Mouse (Mus musculus) megakaryocyte, adult 5-6 weeks (primary cell): ENCODE measurements around the gene Arpc5. TPM values are rescaled to one million over a fixed set of nuclear protein-coding genes. Genes with fewer than 3 reads are reported as not detected.

Experiments used
- ATAC-seq: 2 replicates; pipeline ENCODE4 v1.8.0; 2016; ENCODE audit warnings: mild to moderate bottlenecking, inconsistent platforms; ENCODE audit not compliant: poor library complexity, severe bottlenecking
- total RNA-seq, 2 experiments: library from RNA; stranded (forward) in 1 of 2; stranded (reverse) in 1 of 2; fragments of 153-499, 151-499 nt in 1 of 2; fragments of 221-1000, 200-1000 nt in 1 of 2; gene quantifications; 2 replicates each; pipeline versions ENCODE4 v1.2.3 to v1.2.4; 2015 to 2017

Arpc5 gene
- total RNA-seq, 2 experiments from 2014 or later = 396 to 868 TPM

DNA sequence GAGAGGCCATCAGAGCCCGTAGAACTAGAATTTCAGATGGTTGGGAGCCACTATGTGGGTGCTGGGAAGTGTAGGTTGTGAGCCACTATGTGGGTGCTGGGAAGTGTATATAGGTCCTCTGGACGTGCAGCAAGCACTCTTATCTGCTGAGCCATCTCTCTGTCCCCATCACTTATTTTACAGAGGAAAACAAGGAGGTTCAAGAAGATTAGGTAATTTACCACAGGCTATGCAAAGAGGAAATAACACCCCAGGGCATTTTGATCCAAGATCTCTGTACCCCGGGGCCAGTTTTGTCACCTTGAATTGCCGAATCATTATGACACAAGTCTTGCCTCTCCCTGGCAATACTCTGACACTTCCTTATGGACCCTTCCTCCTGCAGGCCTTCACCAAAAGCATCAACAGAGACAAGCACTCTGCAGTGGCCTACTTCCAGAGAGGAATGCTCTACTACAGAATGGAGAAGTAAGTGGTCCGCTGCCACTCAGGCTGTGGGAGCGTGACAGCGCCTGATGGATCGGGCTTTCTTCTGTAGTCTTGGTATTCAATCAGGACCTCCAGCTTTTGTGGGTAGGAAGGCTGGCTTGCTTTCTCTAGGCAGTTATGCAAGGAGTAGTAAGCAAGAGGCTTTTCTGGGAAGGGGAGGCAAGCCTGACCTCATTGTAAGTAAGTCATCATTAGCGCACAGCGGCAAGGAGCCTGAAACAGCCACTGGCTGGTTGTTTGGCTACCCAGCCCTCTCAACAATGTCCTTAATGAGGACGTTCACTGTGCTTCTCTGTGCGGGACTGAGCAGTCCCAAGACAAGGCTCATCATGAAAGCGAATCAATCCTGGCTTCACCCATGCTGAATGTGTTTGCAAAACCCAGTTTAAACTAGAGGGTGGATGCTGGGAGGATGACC lies 44.4 kb downstream of the Arpc5 start:
- ATAC-seq = peak; percentile 41

DNA sequence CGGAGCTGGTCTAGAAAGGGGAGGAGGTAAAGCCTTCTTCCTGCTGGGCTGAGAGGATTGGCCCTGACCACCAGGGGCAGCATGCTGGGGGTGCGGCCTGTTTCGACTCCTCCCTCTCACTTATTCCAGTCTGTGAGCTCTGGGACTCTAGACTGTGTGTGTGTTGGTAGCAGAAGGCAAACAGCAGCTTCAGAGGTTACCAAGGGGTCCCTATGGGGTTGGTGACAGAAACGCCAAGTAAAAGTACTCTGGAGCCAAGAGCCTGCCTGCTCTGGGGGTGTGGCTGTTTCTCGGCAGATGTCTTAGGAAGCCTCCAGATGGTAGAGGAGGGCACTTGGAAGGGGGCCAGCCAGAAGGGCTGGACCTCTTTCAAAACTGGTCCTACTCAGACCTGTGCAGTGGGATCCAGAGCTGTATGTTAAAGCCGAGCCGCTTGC lies 48.9 kb downstream of the Arpc5 start:
- peak; percentile 29; the same call in 1 of the 2 replicates for ATAC-seq

DNA sequence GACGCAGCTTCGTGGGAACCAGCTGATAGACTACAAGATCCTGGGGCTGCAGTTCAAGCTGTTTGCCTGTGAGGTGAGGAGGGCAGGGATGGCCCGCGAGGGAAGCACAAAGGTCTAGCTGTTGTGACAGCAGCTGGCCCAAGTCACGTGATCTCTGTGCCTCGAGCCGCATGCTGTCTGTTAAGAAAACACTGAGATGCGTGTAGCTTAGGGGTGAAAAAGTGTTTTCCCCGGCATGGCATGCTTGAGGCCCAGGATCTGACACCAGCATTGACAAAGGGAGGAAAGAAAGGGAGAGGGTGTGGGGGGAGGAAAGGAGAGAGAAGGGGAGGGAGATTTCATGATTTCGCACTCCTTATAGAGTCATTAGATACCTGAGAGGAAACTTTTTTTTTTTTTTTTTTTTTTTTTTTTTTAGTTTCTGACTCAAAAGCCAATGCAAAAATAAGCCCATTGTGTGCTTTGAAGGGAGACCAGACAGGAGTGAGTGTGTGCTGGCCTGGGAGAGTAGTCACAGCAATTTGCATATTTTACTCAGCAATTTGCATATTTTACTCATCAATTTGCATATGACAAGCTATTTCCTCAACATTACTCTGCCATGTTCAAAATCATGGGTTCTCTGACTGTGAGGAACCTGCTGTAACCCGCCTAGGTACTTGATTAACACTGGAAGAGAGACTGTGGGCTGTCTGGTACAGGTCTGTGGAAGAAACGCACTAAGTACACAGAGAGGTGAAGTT lies 50.9 kb downstream of the Arpc5 start:
- no peak for ATAC-seq

DNA sequence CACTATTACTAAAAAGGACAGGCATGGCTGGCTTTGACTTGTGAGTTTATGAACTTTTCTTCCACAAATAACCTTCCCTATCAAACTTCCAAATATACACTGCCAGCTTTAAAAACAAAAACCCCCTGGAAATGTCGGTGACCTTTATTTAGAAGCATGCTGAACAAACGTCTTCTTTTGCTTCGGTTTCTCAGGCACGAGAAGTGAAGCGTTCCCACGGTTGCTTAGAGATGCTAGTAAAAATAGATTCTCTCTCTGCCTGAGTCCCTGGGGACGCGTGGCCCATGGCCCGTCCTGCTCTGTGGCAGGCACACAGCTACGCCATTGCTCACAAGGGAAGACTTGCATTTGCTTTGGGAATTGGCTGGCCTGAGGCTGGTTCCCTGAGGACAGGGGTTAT lies 51.5 kb downstream of the Arpc5 start:
- ATAC-seq = no peak

DNA sequence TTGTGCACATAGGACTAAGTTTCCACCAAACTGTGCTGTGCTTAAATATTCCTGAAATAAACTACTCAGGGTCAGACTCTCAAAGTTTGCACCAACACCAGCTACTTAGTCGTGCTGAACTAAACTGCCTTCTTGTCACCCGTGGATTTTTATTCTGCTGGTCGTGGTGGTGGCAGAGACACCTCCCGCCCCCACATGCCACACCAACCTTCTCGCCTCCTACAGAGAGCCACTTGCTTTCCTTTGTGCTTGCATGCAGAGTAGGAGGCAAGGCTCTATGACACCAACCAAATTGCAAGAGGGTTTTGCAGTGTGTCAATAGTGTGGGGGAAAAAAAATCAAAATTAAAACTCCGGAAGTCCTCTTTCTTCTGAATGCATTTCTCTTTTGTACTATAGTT lies 53.2 kb downstream of the Arpc5 start:
- ATAC-seq = no peak

DNA sequence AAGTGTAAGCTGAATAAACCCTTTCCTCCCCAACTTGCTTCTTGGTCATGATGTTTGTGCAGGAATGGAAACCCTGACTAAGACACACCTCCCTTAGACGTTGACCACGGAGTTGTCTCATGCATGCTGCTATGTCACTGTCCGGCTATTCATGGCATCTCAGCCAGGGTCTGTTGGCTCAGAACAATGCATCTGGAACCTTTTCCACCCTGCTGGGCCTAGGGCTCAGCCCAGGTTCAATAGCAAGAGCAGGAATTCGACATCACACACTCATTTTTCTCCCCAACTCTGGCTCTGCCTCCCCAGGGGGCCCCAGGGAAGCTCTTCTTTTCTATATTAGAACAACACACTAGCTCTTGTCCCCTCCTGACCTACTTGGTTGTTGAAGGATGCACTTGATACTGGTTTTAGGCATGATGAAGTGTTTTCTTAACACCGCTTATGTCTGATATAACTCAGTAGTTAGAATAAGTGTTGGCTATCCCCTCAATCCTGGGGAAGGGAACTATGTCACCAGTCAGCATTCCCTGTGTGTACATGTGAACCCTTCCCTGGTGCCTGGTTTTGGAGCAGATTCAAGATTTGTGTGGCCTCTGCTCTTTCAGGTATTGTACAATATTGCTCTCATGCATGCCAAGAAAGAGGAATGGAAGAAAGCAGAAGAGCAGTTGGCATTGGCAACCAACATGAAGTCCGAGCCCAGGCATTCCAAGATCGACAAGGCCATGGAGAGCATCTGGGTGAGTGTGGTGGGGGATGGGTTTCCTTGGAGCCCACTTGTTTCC lies 54.8 kb downstream of the Arpc5 start:
- ATAC-seq = no peak

DNA sequence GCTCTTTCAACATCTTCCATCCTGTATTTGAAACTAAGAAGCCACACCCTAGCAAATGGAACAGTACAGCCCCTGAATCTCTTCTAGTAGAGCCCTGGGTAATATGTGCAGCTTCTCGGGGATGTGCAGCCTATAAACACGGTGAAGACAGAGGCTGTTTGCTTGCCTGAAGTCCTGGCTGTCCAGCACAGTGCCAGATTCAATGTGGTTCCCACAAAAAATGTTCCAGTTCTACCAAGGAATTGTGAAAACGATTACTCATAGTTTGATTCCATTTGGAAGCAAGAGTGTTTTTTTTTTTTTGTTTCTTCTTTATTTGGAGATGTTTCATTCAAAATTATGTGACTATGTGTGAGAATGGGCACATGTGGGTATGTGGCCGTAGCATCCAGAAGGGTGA lies 55.4 kb downstream of the Arpc5 start:
- no peak for ATAC-seq

DNA sequence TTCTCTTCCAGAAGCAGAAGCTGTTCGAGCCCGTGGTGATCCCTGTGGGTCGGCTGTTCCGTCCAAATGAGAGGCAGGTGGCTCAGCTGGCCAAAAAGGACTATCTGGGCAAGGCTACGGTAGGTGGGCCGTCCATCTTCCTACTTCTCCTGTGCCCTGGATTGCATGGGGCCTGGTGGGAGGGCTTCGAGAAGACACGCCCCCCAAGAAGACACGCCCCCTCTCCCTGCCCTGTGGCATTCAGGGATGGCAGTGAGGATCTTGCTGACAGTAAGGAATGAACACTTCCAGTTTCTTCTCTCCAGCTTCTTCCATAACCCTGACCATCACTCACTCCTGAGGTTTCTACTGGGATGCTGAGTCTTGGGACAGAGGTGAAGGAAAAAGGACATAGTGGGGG lies 57.9 kb downstream of the Arpc5 start:
- ATAC-seq = 0 out of 2 replicates have a peak, but pooled peaks have one; percentile 33

Other genes starting within 250 kb of the Arpc5 start
- gene Apobec4, start 16.0 kb upstream of the Arpc5 start, total RNA-seq (2015) = not detected in 2 replicates
- gene Apobec4, start 16.0 kb upstream of the Arpc5 start, total RNA-seq (2017) = not detected in 2 replicates
- gene Rgl1, start 191 bp upstream of the Arpc5 start, total RNA-seq (2015) = 1.7 and 3.0 TPM in 2 replicates
- 2.9 TPM in 2 replicates for gene Rgl1, start 191 bp upstream of the Arpc5 start, total RNA-seq (2017)
- gene Ncf2, start 33.7 kb downstream of the Arpc5 start, total RNA-seq (2015) = 252 and 267 TPM in 2 replicates
- gene Ncf2, start 33.7 kb downstream of the Arpc5 start, total RNA-seq (2017) = 373 and 410 TPM in 2 replicates
- gene Smg7, start 136.1 kb downstream of the Arpc5 start, total RNA-seq (2015) = 75.7 and 77.3 TPM in 2 replicates
- gene Smg7, start 136.1 kb downstream of the Arpc5 start, total RNA-seq (2017) = 20.7 and 31.9 TPM in 2 replicates
- not detected in 2 replicates for gene Nmnat2, start 188.5 kb downstream of the Arpc5 start, total RNA-seq (2015)
- not detected in 2 replicates for gene Nmnat2, start 188.5 kb downstream of the Arpc5 start, total RNA-seq (2017)